Mouse (Mus musculus) testis, adult 2 months (tissue): ENCODE results near the gene Lrrk1. TPM values are rescaled to one million over a fixed set of nuclear protein-coding genes. Genes with fewer than 3 reads are reported as not detected.
A peak's percentile ranks its signal among the peaks of the same experiment; 100 is the strongest.

ENCODE experiments used
- H3K27ac ChIP-seq: fragments of 200-500 bp; 2 replicates; pipeline ENCODE4 v1.5.1; 2012; ENCODE audit warnings: low read depth, low read length; ENCODE audit not compliant: control insufficient read depth, insufficient read depth
- H3K27me3 ChIP-seq: fragments of 200-500 bp; 2 replicates; pipeline ENCODE4 v1.6.1; 2012; ENCODE audit warnings: mild to moderate bottlenecking, low read length, moderate library complexity; ENCODE audit not compliant: control insufficient read depth, insufficient read depth
- H3K36me3 ChIP-seq: fragments of 200-500 bp; 2 replicates; pipeline ENCODE4 v1.6.1; 2012; ENCODE audit warnings: mild to moderate bottlenecking, low read length; ENCODE audit not compliant: control insufficient read depth, insufficient read depth
- H3K4me1 ChIP-seq: fragments of 200-500 bp; 2 replicates; pipeline ENCODE4 v1.6.1; 2012; ENCODE audit warnings: low read length; ENCODE audit not compliant: control insufficient read depth, insufficient read depth
- H3K4me3 ChIP-seq: fragments of 200-500 bp; 2 replicates; pipeline ENCODE4 v1.5.1; 2012; ENCODE audit warnings: low read depth, mild to moderate bottlenecking, low read length, moderate library complexity, mixed read lengths; ENCODE audit not compliant: control insufficient read depth
- CTCF ChIP-seq: fragments of 200-500 bp; IDR thresholded peaks from 2 replicates; pipeline ENCODE4 v1.5.1; 2012; ENCODE audit warnings: low read depth, mild to moderate bottlenecking, inconsistent platforms, low read length, moderate library complexity; ENCODE audit not compliant: control insufficient read depth, insufficient read depth, insufficient replicate concordance
- POLR2A ChIP-seq: fragments of 200-500 bp; IDR thresholded peaks from 2 replicates; pipeline ENCODE4 v1.6.1; 2012; ENCODE audit warnings: low read depth, mild to moderate bottlenecking, inconsistent platforms, low read length, moderate library complexity; ENCODE audit not compliant: control insufficient read depth
- polyA plus RNA-seq: library from polyadenylated mRNA; depleted of rRNA; stranded (reverse); fragments of >200 nt; gene quantifications from 2 replicates; pipeline ENCODE4 v1.2.3, GENCODE M21; 2012

Gene Lrrk1
- polyA plus RNA-seq, 1 experiment, result 2.3 TPM

DNA sequence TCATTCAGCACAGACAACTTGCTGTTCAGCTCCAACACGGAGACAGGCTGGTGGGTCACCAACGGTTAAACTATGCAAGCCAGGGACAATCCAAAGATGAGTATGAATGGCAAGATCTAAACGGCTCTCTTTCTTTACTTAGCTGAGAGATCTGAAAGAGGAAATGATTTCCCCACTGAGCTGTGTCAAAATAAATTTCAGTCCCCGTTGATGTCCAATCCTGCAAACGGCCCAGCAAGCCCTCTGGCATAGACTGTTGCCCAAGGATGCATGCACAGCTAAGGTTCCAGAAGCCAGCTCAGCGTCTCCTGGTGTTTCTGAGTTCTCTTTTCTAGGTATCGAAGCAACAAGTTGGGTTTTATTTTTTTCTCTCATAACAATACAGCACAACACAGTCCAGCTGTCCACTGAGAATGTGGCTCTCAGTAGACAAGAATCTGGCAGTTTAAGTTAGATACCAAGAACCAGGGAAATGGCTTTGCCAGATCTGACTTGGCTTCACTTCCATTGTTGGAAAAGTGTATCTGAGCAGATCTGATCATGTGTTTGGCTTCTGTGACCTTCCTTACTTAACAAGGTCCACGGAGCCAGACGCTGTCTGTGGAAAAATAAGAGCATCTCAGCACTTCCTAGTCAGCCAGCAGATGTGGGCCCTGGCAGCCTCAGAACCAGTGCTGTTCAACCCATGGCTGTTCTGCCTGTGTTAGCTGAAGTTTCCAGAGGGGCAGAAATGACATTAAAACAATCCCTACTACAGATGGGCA, 64.7 kb downstream of the Lrrk1 start:
- H3K27ac ChIP-seq, result no peak overlapping the region
- H3K4me1 ChIP-seq, result no peaks in the 10 kb centered on the region
- H3K27me3 ChIP-seq, result no peaks in the 10 kb centered on the region
- no peaks in the 10 kb centered on the region for H3K36me3 ChIP-seq
- H3K4me3 ChIP-seq, result no peak overlapping the region
- TF ChIP-seq CTCF (no peak), POLR2A (no peak)

DNA sequence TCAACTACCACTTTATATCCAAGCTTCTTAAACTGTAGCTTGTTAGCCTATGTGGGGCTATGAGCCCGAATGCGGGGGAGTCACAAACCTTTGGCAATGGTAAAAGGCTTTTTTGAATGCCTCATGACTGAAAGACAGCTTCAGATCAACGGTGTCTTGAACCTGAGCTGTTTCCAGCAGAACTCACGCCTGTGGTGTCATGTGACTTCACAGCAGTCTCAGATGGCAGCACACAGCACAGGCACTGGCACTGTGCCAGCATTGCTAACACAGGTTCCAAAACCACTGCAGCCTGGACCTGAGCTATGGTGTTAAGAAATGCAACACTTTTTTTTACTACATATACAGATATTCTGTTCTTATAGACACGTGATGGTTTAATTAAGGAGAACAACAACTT, 67.2 kb downstream of the Lrrk1 start:
- no peak for TF ChIP-seq CTCF
- no peak for TF ChIP-seq POLR2A
- H3K4me1 ChIP-seq, result no peaks in the 10 kb centered on the region
- H3K36me3 ChIP-seq, result no peaks in the 10 kb centered on the region
- H3K27ac ChIP-seq, result no peak overlapping the region
- no peak overlapping the region for H3K4me3 ChIP-seq
- H3K27me3 ChIP-seq, result no peaks in the 10 kb centered on the region

DNA sequence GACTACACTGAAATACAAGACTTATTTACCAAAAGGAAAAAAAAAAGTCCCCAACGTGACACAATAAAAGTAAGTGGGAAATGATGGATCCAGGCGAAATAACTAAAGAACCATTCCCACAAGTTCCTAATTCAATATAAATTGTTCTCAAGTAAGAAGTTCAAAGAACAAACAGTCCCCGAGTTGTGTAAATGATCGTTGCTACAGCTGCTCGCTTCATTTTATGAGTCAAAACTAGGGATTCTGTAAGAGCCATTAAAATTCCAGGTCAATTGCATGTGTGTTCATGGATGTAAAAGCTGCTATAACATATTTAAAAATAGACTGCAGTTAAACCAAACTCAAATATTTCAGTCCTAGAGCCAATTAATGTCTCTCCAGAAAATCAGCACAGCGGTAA, 70.0 kb downstream of the Lrrk1 start:
- H3K4me3 ChIP-seq, result no peak overlapping the region
- no peaks in the 10 kb centered on the region for H3K36me3 ChIP-seq
- no peak overlapping the region for H3K27ac ChIP-seq
- no peaks in the 10 kb centered on the region for H3K27me3 ChIP-seq
- H3K4me1 ChIP-seq, result no peaks in the 10 kb centered on the region
- TF ChIP-seq CTCF, result no peak
- no peak for TF ChIP-seq POLR2A

DNA sequence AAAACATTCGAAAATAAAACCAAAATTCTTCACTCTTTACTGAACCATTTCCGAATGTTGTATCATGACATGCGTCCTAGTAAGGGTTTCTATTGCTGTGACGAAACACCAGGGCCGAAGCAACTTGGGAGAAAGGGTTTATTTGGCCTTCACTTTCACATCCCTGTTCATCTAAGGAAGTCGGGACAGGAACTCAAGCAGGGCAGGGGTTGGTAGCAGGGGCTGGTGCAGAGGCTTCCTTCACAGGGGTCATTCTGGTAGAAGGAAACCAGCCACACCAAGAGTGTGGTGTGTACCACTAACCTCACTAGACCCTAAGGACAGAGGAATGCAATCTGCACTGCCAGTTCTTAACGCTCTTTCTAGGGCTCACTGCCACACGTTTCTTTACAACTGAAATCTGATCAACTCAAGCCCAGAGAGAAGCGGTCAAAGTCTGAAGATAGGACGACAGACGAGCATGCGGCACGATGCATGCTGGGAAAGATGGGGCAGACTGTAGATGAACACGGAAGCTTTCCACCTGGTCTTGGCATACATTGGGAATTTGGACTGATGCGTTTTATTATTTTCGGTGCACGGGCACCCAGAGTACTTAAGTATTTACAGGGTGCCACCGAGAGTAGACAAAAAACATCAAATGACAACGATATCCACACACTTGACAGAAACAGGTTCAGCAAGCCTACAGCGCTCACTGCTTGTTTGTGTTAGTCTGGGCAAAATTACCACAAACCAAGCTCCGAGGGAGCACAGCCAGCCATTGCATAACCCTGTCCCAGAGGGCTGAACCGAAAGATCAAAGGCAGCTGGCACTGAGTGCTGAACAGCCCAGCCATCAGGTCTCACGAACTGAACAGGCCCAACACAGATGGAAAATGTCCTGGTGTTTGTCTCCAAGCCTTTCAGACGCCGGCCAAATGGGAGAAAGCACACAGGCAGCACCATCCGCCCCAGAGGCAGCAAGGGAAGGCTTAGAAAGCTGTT, 77.2 kb downstream of the Lrrk1 start:
- Histone ChIP-seq H3K27ac (peak overlapping the region; percentile 36), H3K27me3 (no peaks in the 10 kb centered on the region), H3K4me1 (no peaks in the 10 kb centered on the region), H3K4me3 (no peak overlapping the region), H3K36me3 (no peaks in the 10 kb centered on the region)
- TF ChIP-seq POLR2A (no peak), CTCF (no peak)

DNA sequence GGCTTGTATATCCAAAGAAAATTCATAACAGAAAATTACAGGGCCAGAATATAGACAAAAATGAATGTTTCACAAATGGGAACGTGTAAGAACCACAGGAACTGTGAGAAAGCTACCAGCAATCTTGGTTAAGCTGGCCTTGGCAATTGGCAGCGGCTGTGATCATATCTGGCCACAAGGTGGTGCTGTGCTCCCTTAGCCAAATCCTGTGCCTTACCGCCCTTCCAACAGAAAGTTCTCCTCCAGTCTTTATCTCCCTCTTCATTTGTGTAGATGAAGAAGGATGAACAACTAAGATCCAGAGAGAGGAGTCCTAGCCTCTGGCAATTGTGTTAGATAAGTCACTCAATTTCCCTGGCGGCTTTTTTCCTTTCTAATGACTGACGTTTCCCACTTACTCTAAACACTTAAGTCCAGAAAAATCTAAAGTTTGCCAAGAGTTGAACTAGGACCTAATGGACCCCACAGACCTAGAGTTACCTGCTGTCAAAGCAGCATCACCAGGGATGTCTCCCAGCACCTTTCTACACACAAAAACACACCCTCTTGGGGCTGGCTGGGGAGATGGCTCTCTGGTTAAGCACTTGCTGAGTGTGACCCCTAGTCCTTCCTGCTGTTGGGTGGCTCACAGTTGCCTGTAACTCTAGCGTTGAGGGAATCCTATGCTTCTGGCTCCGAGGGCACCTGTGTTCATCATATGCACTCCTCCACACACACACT, 78.0 kb downstream of the Lrrk1 start:
- Histone ChIP-seq H3K36me3 (no peaks in the 10 kb centered on the region), H3K27me3 (no peaks in the 10 kb centered on the region), H3K27ac (no peak overlapping the region), H3K4me3 (no peak overlapping the region), H3K4me1 (no peaks in the 10 kb centered on the region)
- peak; percentile 89; the same call in 1 of the 2 replicates for TF ChIP-seq CTCF
- no peak for TF ChIP-seq POLR2A

DNA sequence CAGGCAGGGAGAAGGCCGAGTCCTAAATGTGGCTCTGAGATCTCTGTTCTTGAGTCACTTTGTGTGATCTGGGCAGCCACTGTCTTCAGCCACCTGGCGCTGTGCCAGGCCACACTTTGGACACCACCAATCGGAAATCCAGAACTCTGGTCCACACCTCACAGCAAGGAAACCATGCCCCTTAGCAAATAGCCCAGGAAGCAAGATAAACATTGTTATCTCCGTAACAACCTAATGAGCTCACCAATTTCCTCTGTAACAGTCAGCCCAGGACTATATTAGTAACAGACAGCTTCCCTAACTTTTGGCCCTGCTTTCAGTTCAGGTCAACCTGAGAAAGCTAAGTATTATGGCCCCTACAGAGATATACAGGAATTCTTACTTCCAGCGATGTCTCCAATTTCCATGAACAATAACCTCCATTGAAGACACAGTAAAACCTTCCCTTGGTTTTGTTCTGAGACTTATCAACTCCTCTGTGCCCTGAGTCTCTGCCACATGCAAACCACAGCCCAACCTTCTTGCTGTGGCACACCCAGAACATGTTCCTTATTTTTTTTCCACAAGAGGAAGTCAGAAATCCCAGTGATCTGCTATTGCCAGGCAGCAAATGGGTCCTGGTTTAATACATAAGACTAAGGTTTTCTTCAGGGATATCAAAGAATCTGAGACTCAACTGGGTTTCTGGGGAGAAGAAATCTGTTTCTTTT, 78.8 kb downstream of the Lrrk1 start:
- no peak overlapping the region for H3K4me3 ChIP-seq
- H3K27ac ChIP-seq, result no peak overlapping the region
- H3K27me3 ChIP-seq, result no peaks in the 10 kb centered on the region
- H3K4me1 ChIP-seq, result no peaks in the 10 kb centered on the region
- no peaks in the 10 kb centered on the region for H3K36me3 ChIP-seq
- no peak for TF ChIP-seq CTCF
- TF ChIP-seq POLR2A, result no peak
